Mouse (Mus musculus) testis, adult 2 months (tissue): ENCODE measurements at regions not wholly inside any gene's neighbourhood (a gene's known extent, or its start where the extent isn't known, plus 50 kb on each side); places are given as distances from the start of the nearest gene placed in this dataset.

ENCODE experiments used
- CTCF ChIP-seq: fragments of 200-500 bp; IDR thresholded peaks from 2 replicates; pipeline ENCODE4 v1.5.1; 2012; ENCODE audit warnings: low read depth, mild to moderate bottlenecking, inconsistent platforms, low read length, moderate library complexity; ENCODE audit not compliant: control insufficient read depth, insufficient read depth, insufficient replicate concordance
- POLR2A ChIP-seq: fragments of 200-500 bp; IDR thresholded peaks from 2 replicates; pipeline ENCODE4 v1.6.1; 2012; ENCODE audit warnings: low read depth, mild to moderate bottlenecking, inconsistent platforms, low read length, moderate library complexity; ENCODE audit not compliant: control insufficient read depth

GRCm38 (mm10) chr16:77382790-77383189, 219.1 kb downstream of the Gm11146 start:
- no peak for TF ChIP-seq CTCF
- no peak for TF ChIP-seq POLR2A
